Mouse (Mus musculus) testis, adult 2 months (tissue): ENCODE data around the gene Shc1.

Experiments
- CTCF ChIP-seq: fragments of 200-500 bp; IDR thresholded peaks from 2 replicates; pipeline ENCODE4 v1.5.1; 2012; ENCODE audit warnings: low read depth, mild to moderate bottlenecking, inconsistent platforms, low read length, moderate library complexity; ENCODE audit not compliant: control insufficient read depth, insufficient read depth, insufficient replicate concordance
- POLR2A ChIP-seq: fragments of 200-500 bp; IDR thresholded peaks from 2 replicates; pipeline ENCODE4 v1.6.1; 2012; ENCODE audit warnings: low read depth, mild to moderate bottlenecking, inconsistent platforms, low read length, moderate library complexity; ENCODE audit not compliant: control insufficient read depth

- TF ChIP-seq POLR2A, result no peak
- TF ChIP-seq CTCF, result no peak
Observed at GRCm38 (mm10) chr3:89419981-89420380, 1.7 kb downstream of the Shc1 start.
